Mouse (Mus musculus): Measurements from ENCODE around the gene Actb. TPM values are rescaled to one million over a fixed set of nuclear protein-coding genes. Genes with fewer than 3 reads are reported as not detected.
A peak's percentile ranks its signal among the peaks of the same experiment; 100 is the strongest.

Actb gene
- polyA plus RNA-seq, 1 experiment from 2014 or later: 16,375 TPM

- H3K9ac ChIP-seq (replicated peaks; ENCODE audit: low read length): no peak overlapping the region
- ATAC-seq (ENCODE audit: low FRiP score, low TSS enrichment) (no peak), DNase-seq (no peak)
- H3K4me1 ChIP-seq (ENCODE audit: control insufficient read depth, insufficient read depth, low read length): no peaks in the 10 kb centered on the region
- no peaks in the 10 kb centered on the region for H3K9me3 ChIP-seq (ENCODE audit: control insufficient read depth, low read length)
- WGBS: 90% methylated on average over 13 of the region's 13 CpGs
- no peak overlapping the region for H3K4me2 ChIP-seq (ENCODE audit: low read length)
- H3K27me3 ChIP-seq (ENCODE audit: control insufficient read depth, insufficient read depth, low read length): no peaks in the 10 kb centered on the region
- no peak overlapping the region for H3K4me3 ChIP-seq (replicated peaks; ENCODE audit: low read depth, low read length)
- H3K27ac ChIP-seq (replicated peaks; ENCODE audit: low read depth, low read length): no peak overlapping the region
- H3K36me3 ChIP-seq (ENCODE audit: control insufficient read depth, insufficient read depth, low read length): peaks cover 50% of the 10 kb centered on the region
These were observed 31.6 kb downstream of the Actb start for GRCm38 (mm10) chr5:142874791-142875512.

- no peak overlapping the region for H3K4me2 ChIP-seq (ENCODE audit: low read length)
- no peak overlapping the region for H3K9ac ChIP-seq (replicated peaks; ENCODE audit: low read length)
- H3K4me3 ChIP-seq (replicated peaks; ENCODE audit: low read depth, low read length): no peak overlapping the region
- DNase-seq (no peak), ATAC-seq (ENCODE audit: low FRiP score, low TSS enrichment) (no peak)
- H3K9me3 ChIP-seq (ENCODE audit: control insufficient read depth, low read length): no peaks in the 10 kb centered on the region
- no peaks in the 10 kb centered on the region for H3K4me1 ChIP-seq (ENCODE audit: control insufficient read depth, insufficient read depth, low read length)
- WGBS: 97% methylated on average over 7 of the region's 7 CpGs
- H3K27ac ChIP-seq (replicated peaks; ENCODE audit: low read depth, low read length): no peak overlapping the region
- H3K36me3 ChIP-seq (ENCODE audit: control insufficient read depth, insufficient read depth, low read length): peaks cover 48% of the 10 kb centered on the region
- H3K27me3 ChIP-seq (ENCODE audit: control insufficient read depth, insufficient read depth, low read length): no peaks in the 10 kb centered on the region
These were observed 32.8 kb downstream of the Actb start for GRCm38 (mm10) chr5:142873718-142874117.

- Histone ChIP-seq H3K4me3 (replicated peaks; ENCODE audit: low read depth, low read length) (no peak overlapping the region), H3K36me3 (ENCODE audit: control insufficient read depth, insufficient read depth, low read length) (peaks cover 42% of the 10 kb centered on the region), H3K27me3 (ENCODE audit: control insufficient read depth, insufficient read depth, low read length) (no peaks in the 10 kb centered on the region), H3K4me1 (ENCODE audit: control insufficient read depth, insufficient read depth, low read length) (no peaks in the 10 kb centered on the region), H3K9ac (replicated peaks; ENCODE audit: low read length) (no peak overlapping the region; the same call in 1 of the 2 replicates), H3K9me3 (ENCODE audit: control insufficient read depth, low read length) (no peaks in the 10 kb centered on the region), H3K4me2 (ENCODE audit: low read length) (no peak overlapping the region), H3K27ac (replicated peaks; ENCODE audit: low read depth, low read length) (no peak overlapping the region)
- WGBS: 47% methylated on average over 12 of the region's 12 CpGs
- ATAC-seq (ENCODE audit: low FRiP score, low TSS enrichment) (no peak), DNase-seq (no peak)
These were observed 34.8 kb downstream of the Actb start for GRCm38 (mm10) chr5:142871765-142872164.

- ATAC-seq (ENCODE audit: low FRiP score, low TSS enrichment): peak; percentile 69; the same call in 1 of the 2 replicates
- WGBS: 69% methylated on average over 13 of the region's 13 CpGs
These were observed 37.1 kb downstream of the Actb start for GRCm38 (mm10) chr5:142869463-142869862.

GRCm38 (mm10) chr5:142857763-142858229, 48.8 kb downstream of the Actb start:
- no peak overlapping the region; the same call in 1 of the 2 replicates for H3K4me2 ChIP-seq (ENCODE audit: low read length)
- no peaks in the 10 kb centered on the region for H3K36me3 ChIP-seq (ENCODE audit: control insufficient read depth, insufficient read depth, low read length)
- DNase-seq (peak; percentile 78), ATAC-seq (ENCODE audit: low FRiP score, low TSS enrichment) (no peak; the same call in 1 of the 2 replicates)
- no peaks in the 10 kb centered on the region; the same call in 1 of the 2 replicates for H3K4me1 ChIP-seq (ENCODE audit: control insufficient read depth, insufficient read depth, low read length)
- no peaks in the 10 kb centered on the region for H3K27me3 ChIP-seq (ENCODE audit: control insufficient read depth, insufficient read depth, low read length)
- H3K9me3 ChIP-seq (ENCODE audit: control insufficient read depth, low read length): no peaks in the 10 kb centered on the region
- H3K9ac ChIP-seq (replicated peaks; ENCODE audit: low read length): no peak overlapping the region
- no peak overlapping the region for H3K4me3 ChIP-seq (replicated peaks; ENCODE audit: low read depth, low read length)
- 37% methylated on average over 16 of the region's 16 CpGs for WGBS
- H3K27ac ChIP-seq (replicated peaks; ENCODE audit: low read depth, low read length): peak overlapping the region; percentile 74

More at GRCm38 (mm10) chr5:142869463-142869862, 37.1 kb downstream of the Actb start:
- no peak overlapping the region for H3K4me3 ChIP-seq (replicated peaks; ENCODE audit: low read depth, low read length)
- H3K27me3 ChIP-seq (ENCODE audit: control insufficient read depth, insufficient read depth, low read length): no peaks in the 10 kb centered on the region
- no peaks in the 10 kb centered on the region for H3K9me3 ChIP-seq (ENCODE audit: control insufficient read depth, low read length)
- peak; percentile 80 for DNase-seq
- no peak overlapping the region for H3K4me2 ChIP-seq (ENCODE audit: low read length)
- H3K9ac ChIP-seq (replicated peaks; ENCODE audit: low read length): no peak overlapping the region; the same call in 1 of the 2 replicates
- peak overlapping the region; percentile 67 for H3K27ac ChIP-seq (replicated peaks; ENCODE audit: low read depth, low read length)
- H3K4me1 ChIP-seq (ENCODE audit: control insufficient read depth, insufficient read depth, low read length): no peaks in the 10 kb centered on the region
- peaks cover 24% of the 10 kb centered on the region for H3K36me3 ChIP-seq (ENCODE audit: control insufficient read depth, insufficient read depth, low read length)

- Histone ChIP-seq H3K36me3 (ENCODE audit: control insufficient read depth, insufficient read depth, low read length) (no peaks in the 10 kb centered on the region), H3K4me3 (replicated peaks; ENCODE audit: low read depth, low read length) (no peak overlapping the region), H3K9ac (replicated peaks; ENCODE audit: low read length) (no peak overlapping the region), H3K4me1 (ENCODE audit: control insufficient read depth, insufficient read depth, low read length) (no peaks in the 10 kb centered on the region; the same call in 1 of the 2 replicates), H3K4me2 (ENCODE audit: low read length) (no peak overlapping the region), H3K27me3 (ENCODE audit: control insufficient read depth, insufficient read depth, low read length) (no peaks in the 10 kb centered on the region), H3K27ac (replicated peaks; ENCODE audit: low read depth, low read length) (no peak overlapping the region), H3K9me3 (ENCODE audit: control insufficient read depth, low read length) (no peaks in the 10 kb centered on the region)
- ATAC-seq (ENCODE audit: low FRiP score, low TSS enrichment) (no peak), DNase-seq (no peak)
- WGBS: 80% methylated on average over 4 of the region's 4 CpGs
These were observed 50.1 kb downstream of the Actb start for GRCm38 (mm10) chr5:142856408-142856807.

GRCm38 (mm10) chr5:142854877-142855276, 51.7 kb downstream of the Actb start:
- no peak overlapping the region for H3K9ac ChIP-seq (replicated peaks; ENCODE audit: low read length)
- no peak overlapping the region for H3K4me2 ChIP-seq (ENCODE audit: low read length)
- H3K36me3 ChIP-seq (ENCODE audit: control insufficient read depth, insufficient read depth, low read length): no peaks in the 10 kb centered on the region
- no peak for ATAC-seq (ENCODE audit: low FRiP score, low TSS enrichment)
- no peak overlapping the region for H3K4me3 ChIP-seq (replicated peaks; ENCODE audit: low read depth, low read length)
- DNase-seq: peak; percentile 67
- H3K9me3 ChIP-seq (ENCODE audit: control insufficient read depth, low read length): no peaks in the 10 kb centered on the region
- WGBS: 81% methylated on average over 10 of the region's 10 CpGs
- H3K27me3 ChIP-seq (ENCODE audit: control insufficient read depth, insufficient read depth, low read length): no peaks in the 10 kb centered on the region
- no peak overlapping the region for H3K27ac ChIP-seq (replicated peaks; ENCODE audit: low read depth, low read length)
- H3K4me1 ChIP-seq (ENCODE audit: control insufficient read depth, insufficient read depth, low read length): no peaks in the 10 kb centered on the region; the same call in 1 of the 2 replicates

- ATAC-seq (ENCODE audit: low FRiP score, low TSS enrichment): no peak
- WGBS: 82% methylated on average over 6 of the region's 6 CpGs
- no peak overlapping the region for H3K27ac ChIP-seq (replicated peaks; ENCODE audit: low read depth, low read length)
- H3K9ac ChIP-seq (replicated peaks; ENCODE audit: low read length): no peak overlapping the region
- no peak overlapping the region for H3K4me3 ChIP-seq (replicated peaks; ENCODE audit: low read depth, low read length)
- H3K27me3 ChIP-seq (ENCODE audit: control insufficient read depth, insufficient read depth, low read length): no peaks in the 10 kb centered on the region
- no peaks in the 10 kb centered on the region; the same call in 1 of the 2 replicates for H3K4me1 ChIP-seq (ENCODE audit: control insufficient read depth, insufficient read depth, low read length)
- DNase-seq: no peak
- no peak overlapping the region for H3K4me2 ChIP-seq (ENCODE audit: low read length)
- no peaks in the 10 kb centered on the region for H3K36me3 ChIP-seq (ENCODE audit: control insufficient read depth, insufficient read depth, low read length)
- no peaks in the 10 kb centered on the region for H3K9me3 ChIP-seq (ENCODE audit: control insufficient read depth, low read length)
These were observed 53.0 kb downstream of the Actb start for GRCm38 (mm10) chr5:142853585-142853984.
